ENCODE assay signal across 8 mouse cellular contexts in genomic region chr7:112428158-112428535, GRCm38 (mm10). TPM values are rescaled to one million over a fixed set of nuclear protein-coding genes. Genes with fewer than 3 reads are reported as not detected.
A peak's percentile ranks its signal among the peaks of the same experiment; 100 is the strongest.
DNase-seq lines count a peak whose midpoint lies in the region; ATAC-seq and TF ChIP-seq lines count a peak whose summit lies in the region.

No protein-coding gene starts in this region.

- intact Hi-C loops in left cerebral cortex, postnatal 10 days (cut with DNase I), result no loop called here

- TF ChIP-seq CTCF in hindbrain, postnatal 0 days (IDR thresholded peaks at IDR 0.05; ENCODE audit: low read depth), result no peak; the same call in 1 of the 2 replicates

- H3K27ac ChIP-seq in hindbrain, postnatal 0 days, result peak overlapping the region; percentile 88

- peak overlapping the region; percentile 74 for H3K9ac ChIP-seq in hindbrain, postnatal 0 days (replicated peaks; ENCODE audit: low read length)

- H3K4me1 ChIP-seq in hindbrain, postnatal 0 days (ENCODE audit: insufficient read depth, low read length), result peaks cover 4% of the 10 kb centered on the region; the same call in 1 of the 2 replicates

- WGBS in hindbrain, postnatal 0 days, result under 1% methylated on average over 22 of the region's 22 CpGs

- DNase-seq in adrenal gland, adult 18-20 months (ENCODE audit: low spot score in 2 of 2), result peak; percentile 80 to 89
- DNase-seq in embryo, embryonic 10.5 days (ENCODE audit: low spot score), result peak; percentile 87
- DNase-seq in gastrocnemius, postnatal 10 days, result peak; percentile 88
- DNase-seq in hindbrain, postnatal 0 days (ENCODE audit: low spot score), result peak; percentile 84
- DNase-seq in left cerebral cortex, postnatal 10 days (ENCODE audit: extremely low spot score in 1 of 2, low spot score in 2 of 2), result peak; percentile 62 to 90
- DNase-seq in lung, postnatal 4 days, result peak; percentile 92 to 95
- DNase-seq in right cerebral cortex, postnatal 25 days, result peak; percentile 68
- DNase-seq in thymus, postnatal 4 days, result no peak

- no peaks in the 10 kb centered on the region for H3K36me3 ChIP-seq in hindbrain, postnatal 0 days (ENCODE audit: insufficient read depth, low read length)

- peak; percentile 91 for ATAC-seq in hindbrain, postnatal 0 days

- H3K27me3 ChIP-seq in hindbrain, postnatal 0 days (ENCODE audit: insufficient read depth, low read length), result no peaks in the 10 kb centered on the region

- no peaks in the 10 kb centered on the region for H3K9me3 ChIP-seq in hindbrain, postnatal 0 days (ENCODE audit: low read length)

- H3K4me2 ChIP-seq in hindbrain, postnatal 0 days (ENCODE audit: low read depth, low read length), result peak overlapping the region; percentile 97

- peak overlapping the region; percentile 68 for H3K4me3 ChIP-seq in hindbrain, postnatal 0 days (ENCODE audit: low read length)

RNA-seq across cellular contexts. Expression of gene Parva, which starts 0.8 kb away (rescaled TPM):
- 10 to 100 TPM; 81.0 to 83.7 TPM for total RNA-seq in adrenal gland, adult 18-20 months (2021)
- total RNA-seq in gastrocnemius, postnatal 10 days (2021), result 10 to 100 TPM; 49.1 to 53.7 TPM
- 34.0 and 35.9 TPM in 2 replicates for total RNA-seq in hindbrain, postnatal 0 days (2014; rRNA removed)
- polyA plus RNA-seq in hindbrain, postnatal 0 days (2015; fragmentation: Nextera tagmentation; extraction: Ambion mirVana), result 26.3 and 28.8 TPM in 2 replicates
- total RNA-seq in left cerebral cortex, postnatal 10 days (2021), result 10 to 100 TPM; 38.6 to 38.8 TPM
